Mouse (Mus musculus): ENCODE results near the gene Mepe. TPM values are rescaled to one million over a fixed set of nuclear protein-coding genes. Genes with fewer than 3 reads are reported as not detected.
A peak's percentile ranks its signal among the peaks of the same experiment; 100 is the strongest.

Gene Mepe
- total RNA-seq (2021) = not detected
- long read RNA-seq = 0 reads

DNA sequence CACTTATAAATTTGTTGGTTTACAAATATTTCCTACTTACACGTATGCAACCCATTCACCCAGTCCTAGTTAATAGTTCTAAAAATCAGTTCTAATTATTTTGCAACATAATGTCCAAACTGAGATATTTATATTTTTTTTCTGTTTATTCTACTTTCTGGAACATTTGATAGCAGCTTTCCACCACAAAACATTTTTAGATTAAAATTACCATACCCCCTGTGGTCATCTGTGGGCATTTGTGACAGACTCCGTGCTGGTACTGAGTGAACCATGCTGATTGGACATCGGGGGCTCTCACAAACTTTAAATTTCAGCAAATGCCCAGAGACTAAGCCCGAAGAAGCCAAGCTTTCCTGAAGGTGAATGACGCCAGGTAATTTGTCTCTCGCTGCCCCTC is at the start of gene Mepe:
Gene Mepe, plus strand, starts transcription at position 301 of the 400 bp plus-strand sequence.
- no peak for DNase-seq (ENCODE audit: low spot score in 2 of 2)

DNA sequence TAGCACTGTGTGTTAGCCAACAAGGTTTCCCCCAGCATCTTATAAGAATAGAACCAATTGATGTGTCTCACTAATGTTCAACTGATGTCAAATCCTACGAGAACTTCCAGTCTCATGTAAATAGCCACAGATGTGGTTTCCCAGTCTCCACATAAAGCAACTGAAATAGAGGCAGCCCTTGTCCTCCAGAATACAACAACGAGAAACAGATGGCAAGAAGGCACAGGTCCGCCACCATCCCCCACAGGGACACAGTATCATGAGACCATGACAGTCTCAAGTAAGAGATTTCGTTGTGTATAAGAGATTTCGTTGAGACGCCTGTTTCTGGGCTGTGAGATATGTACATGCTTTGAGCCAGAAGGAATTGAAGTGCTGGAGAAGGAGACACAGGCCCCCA is 30.9 kb upstream of the Mepe start:
- no peak for DNase-seq (ENCODE audit: low spot score in 2 of 2)

DNA sequence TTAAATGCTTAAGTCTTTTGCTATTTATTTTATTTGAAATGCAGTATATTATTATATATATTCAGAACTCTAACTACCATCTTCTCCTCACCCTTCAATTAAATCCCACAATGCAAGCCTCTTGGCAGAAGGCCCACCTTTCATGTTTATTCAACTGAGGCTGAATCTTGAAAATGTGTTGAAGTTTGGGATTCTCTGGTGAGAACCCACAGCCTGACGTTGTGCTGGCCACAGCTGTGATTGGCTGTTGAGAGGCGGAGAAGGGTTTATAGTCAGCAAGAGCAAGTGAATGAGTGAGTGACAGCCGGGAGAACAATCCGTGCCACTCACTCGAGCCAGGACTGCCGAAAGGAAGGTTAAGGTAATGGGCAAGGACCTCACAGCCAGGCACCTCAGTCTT is 26.1 kb upstream of the Mepe start, which contains the start of gene Ibsp:
Gene Ibsp, plus strand, starts transcription at position 178 of the 400 bp plus-strand sequence.
- DNase-seq (ENCODE audit: low spot score in 2 of 2) = peak in 1 of 2 experiments; percentile 5

DNA sequence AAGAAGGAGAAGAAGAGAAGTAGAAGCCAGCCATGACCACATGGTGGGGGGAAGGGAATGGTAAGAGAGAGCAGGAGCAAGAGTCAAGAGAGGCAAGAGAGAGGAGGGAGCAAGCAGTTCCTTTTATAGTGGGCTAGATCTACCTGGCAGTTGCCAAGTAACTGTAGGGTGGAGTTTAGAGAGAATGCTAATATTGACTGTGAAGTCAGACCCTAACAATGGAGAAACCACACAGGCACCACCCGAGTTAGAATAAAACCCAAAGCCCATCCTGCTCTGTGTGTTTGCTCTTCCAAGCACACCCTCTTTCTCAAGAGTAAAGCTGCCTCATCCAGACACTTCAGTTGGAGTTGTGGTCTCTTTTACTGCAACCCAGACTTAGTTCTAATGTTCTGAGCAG is 11.1 kb upstream of the Mepe start:
- DNase-seq (ENCODE audit: low spot score in 2 of 2) = no peak

DNA sequence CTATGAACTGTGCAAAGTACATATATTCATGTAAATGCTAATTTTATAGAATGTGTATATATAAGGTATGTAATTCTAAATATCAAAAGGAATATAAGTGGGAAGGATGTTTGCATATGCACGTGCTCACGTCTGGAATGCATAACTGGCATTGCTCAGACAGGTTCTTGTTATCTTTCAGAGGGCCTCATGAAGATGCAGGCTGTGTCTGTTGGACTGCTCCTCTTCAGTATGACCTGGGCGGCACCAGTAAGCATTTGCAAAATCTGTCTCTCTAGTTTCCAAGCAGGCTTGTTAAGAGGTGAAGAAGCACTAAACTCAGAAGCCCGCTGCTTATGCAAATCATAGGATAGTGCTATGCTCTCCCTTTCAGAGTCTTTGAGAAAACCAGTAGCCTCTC is 1.8 kb downstream of the Mepe start:
- no peak for DNase-seq (ENCODE audit: low spot score in 2 of 2)

DNA sequence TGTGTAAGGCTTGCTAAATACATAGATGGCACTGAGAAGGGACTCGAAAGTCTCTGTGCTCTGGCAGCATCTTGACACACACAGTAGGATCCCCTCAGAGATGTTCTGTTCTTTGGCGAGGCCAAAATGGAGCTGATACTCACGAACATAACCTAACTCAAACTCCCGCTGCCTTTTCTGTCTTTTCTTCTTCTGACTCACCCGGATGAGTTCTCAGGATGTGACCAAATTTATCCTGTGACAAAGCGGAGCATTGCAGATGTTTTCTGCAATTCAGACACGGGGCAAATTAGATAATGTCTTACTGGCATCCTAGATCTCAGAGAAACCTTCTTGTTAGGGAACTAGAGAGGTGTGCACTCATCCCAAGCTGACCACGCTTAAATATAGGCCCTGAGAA is 2.3 kb downstream of the Mepe start:
- no peak for DNase-seq (ENCODE audit: low spot score in 2 of 2)

DNA sequence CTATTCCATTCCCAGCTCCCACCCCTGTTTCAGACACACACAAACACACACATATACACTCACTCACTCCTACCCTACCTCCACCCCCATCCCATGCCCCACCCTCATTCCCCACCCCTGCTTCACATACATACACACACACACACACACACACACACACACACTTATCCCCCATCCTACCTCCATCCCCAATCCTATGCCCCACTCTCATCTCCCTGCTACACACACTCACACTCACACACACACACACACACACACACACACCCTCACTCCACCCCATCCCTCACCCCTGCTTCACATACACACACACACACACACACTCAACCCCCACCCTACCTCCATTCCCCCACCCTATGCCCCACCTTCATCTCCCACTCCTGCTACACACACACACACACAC is 2.7 kb downstream of the Mepe start:
- no peak for DNase-seq (ENCODE audit: low spot score in 2 of 2)

DNA sequence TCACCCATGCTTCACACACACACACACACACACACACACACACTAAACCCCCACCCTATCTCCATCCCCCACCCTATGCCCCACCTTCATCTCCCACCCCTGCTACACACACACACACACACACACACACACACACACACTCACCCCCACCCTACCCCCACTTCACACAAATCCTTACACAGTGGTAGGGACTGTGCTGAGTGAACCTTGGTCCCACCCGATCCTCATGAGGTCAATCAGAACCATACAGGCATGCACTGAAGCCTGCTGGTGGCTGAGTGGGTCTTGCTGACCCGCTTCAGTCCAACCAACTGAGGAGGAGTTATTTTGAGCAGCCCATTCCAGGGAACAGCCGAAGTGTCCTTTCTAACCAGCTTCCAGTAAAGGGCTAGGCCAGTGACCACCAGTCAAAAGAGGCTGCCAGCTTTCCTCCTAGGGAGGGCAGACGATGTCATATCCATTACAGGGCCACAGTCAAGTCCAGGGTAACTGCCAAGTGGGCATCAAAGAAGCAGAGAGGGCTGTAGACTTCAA is 3.3 kb downstream of the Mepe start:
- no peak for DNase-seq (ENCODE audit: low spot score in 2 of 2)

DNA sequence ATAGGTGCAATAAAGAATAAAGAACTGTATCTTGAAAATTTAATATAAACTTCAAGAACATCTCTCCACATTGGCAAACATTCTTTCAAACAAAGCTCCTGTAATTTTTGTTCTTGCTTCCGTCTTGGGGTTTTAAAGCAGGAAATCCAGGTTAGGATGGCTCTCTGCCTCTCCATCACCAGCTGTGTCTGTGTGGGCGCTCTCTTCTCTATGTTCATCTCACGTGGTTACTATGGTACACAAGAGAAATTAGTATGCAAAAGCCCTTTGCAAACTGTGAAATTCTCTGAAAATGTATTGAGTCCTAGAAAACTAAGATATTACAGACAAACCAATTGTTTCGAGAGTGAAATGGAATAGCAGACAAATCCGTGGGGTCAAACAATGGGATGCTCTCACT is 4.3 kb downstream of the Mepe start:
- DNase-seq (ENCODE audit: low spot score in 2 of 2) = no peak

DNA sequence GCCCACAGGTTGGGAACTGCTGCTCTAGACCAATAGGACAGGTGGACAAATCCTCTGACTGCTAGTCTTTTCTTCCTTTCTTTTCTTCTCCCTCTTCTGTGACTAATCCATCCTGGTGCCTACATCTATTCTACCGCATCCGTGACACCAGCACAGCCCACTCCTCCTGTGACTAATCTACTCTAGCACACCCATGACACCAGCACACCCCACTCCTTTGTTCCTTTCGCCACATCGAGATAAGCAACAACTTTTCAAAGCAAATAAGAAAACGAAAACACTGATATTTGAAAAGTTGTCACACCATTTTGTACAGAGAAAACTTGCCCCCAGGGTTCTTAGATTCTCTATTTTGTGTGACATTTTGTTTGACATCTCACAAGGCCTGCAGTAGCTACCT is 5.0 kb downstream of the Mepe start:
- DNase-seq (ENCODE audit: low spot score in 2 of 2) = no peak

DNA sequence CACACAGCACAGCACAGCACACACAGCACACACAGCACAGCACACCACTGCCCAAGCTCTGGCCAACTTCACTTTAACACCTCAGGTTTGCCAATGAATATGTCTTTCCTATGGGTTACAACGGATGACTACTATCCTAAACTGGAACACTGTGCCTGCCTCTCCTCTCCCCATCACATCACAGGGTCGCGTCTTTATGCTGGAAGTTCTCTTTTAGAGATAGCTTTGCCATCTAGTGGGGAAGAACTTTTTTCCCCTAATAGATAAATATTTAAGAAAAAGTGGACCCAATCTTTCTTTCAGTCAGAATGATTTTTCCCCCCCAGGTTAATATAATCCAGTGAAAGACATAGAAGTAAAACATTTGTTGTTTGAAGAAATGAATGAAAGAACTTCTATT is 7.2 kb downstream of the Mepe start:
- DNase-seq (ENCODE audit: low spot score in 2 of 2) = no peak

DNA sequence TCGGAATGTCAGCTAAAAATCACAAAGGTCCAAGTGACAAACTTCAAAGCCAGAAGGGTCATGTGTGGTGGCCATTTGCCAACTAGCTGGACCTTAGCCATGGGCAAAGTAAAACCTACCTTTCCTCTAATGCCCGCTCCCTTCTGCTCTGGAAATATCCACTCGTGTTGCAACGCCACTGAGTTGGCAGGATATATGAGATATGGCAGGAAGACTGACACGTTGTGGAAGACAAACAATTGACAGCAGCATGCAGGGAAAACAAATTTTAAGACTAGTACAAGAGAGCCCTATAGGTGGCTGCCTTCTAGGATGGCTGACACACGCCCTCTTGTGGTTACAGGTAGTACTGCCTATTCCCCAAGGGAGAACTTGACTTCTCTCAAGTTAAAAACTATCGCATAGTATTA is 8.1 kb downstream of the Mepe start:
- DNase-seq (ENCODE audit: low spot score in 2 of 2) = peak in 1 of 2 experiments; percentile 78

DNA sequence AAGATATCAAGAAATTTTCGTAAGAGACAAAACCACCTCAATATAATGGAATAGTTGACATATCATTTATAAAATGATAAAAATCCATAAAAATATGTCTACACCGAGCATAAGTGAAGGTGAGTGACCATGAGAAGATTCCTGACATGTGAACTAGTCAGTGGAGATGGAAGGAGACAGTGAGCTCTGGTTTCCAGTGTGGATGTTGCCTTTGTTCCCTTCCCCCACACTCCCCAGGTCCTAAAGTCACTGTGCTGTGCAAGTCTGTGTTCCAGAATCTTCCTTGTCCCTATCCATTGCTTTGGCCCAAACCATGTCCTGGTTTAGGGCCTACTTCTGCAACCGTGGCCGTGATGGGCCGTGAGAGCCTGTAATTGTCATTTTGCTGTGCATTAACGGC is 8.5 kb downstream of the Mepe start:
- no peak for DNase-seq (ENCODE audit: low spot score in 2 of 2)

DNA sequence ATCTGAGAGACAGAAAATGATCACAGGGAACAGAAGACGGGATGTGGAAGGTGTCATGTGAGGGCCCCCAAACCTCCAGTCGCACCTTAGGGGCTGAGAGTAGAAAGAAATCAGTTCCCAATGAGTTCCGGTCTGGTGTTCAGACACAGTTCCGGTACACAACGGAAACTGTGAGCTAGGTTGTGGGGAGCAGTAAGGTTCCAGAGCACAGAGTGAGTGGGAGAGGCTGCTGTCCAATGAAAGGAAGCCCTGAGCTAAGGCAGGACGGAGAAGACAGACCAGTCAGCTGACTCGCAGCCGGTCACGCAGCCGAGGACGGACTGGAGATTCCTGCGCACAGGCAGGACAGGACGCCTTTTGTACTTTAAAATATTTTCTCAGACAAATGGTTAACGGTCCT is 9.4 kb downstream of the Mepe start:
- no peak for DNase-seq (ENCODE audit: low spot score in 2 of 2)

DNA sequence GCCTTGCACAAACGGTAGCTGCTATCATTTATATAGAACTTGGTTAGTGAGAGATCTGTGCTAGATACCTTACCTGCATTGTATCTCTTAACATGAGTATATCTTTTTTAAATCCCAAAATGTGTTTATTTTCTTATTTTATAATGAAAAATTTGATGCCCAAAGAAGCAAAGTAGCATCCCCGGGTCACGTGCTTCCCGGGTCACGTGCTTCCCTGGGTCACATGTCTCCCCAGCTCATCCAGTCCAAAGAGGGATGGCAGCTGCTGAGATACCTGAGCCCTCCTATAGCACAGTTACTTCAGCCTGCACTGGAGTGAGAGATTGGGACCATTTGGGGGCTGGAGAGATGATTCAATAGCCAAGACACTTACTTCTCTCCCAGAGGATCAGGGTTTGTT is 10.8 kb downstream of the Mepe start:
- no peak for DNase-seq (ENCODE audit: low spot score in 2 of 2)

DNA sequence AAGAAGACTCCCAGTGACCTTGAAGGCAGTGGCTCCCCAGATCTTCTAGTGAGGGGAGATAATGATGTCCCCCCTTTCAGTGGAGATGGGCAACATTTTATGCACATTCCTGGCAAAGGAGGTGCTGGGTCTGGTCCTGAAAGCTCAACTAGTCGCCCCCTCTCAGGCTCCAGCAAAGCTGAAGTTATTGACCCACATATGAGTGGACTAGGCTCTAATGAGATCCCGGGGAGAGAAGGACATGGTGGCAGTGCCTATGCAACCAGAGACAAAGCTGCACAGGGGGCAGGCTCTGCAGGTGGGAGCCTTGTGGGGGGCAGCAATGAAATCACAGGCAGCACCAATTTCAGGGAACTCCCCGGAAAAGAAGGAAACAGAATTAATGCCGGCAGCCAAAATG is 12.4 kb downstream of the Mepe start:
- DNase-seq (ENCODE audit: low spot score in 2 of 2) = no peak

DNA sequence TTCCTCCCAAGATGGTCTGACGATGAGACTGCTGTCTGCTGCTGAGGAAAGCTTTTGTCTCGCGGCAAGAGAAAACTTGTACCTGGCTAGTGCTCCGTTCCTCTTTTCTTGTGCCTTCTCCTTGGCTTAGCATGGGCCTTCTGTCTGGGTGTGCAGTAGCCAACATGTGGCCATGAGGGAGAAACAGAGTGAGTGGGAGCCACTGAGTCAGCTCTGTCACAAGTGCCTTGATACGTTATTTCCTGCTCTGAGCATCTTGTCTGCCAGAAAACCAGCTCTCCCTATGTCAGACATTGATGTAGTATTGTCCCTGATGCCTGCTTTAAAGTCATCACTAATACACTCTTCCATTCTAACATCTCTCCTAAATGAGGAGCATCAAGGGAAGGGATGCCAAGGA is 13.9 kb downstream of the Mepe start:
- DNase-seq (ENCODE audit: low spot score in 2 of 2) = no peak

DNA sequence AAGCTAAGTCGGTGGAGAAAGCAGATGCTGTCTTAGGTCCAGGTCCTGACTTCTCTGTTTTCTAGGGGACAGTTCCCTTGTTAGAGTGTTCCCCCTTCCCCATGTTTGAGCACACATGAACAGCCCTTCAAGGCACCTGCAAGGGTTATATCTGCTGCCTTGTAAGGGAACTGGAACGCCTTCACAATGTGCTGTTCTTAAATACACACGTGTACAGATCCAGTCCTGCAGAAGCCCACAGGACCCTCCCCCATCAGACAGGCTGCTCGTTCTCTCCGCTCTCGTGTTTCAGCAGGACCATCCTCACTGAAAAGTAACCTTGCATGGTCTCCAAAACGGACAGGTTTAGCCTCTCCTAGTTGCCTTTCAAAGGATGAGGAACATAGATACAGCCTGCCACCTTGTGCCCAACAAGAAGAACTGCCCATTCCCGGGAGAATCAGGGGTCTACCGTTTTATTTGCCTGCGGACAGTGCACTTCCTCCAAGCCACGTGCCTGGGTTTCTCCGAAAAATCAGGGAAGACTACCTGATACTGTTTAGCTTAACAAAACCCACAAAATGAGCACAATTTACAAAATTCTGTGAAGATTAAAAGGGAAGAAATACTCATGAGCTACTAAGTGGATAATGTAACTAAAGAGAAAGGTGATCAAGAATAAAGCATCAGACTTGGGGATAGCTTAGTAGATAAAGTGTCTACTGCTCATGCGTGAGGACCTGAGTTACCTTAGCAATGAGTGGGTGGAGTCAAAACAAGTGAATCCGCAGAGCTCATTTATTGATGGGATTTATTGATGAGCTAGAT is 14.8 kb downstream of the Mepe start:
- DNase-seq (ENCODE audit: low spot score in 2 of 2) = peak in 1 of 2 experiments; percentile 48

DNA sequence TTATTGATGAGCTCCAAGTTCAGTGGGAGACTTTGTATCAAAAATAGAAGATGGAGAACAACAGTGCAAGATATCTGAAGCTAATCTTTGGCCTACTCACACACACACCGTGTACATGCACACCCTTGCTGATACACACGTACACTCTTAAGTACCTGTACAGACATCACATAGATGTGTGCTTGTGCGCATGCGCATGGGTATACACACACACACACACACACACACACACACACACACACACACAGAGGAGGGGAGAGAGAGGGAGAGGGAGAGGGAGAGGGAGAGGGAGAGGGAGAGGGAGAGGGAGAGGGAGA is 15.3 kb downstream of the Mepe start:
- DNase-seq (ENCODE audit: low spot score in 2 of 2) = no peak

DNA sequence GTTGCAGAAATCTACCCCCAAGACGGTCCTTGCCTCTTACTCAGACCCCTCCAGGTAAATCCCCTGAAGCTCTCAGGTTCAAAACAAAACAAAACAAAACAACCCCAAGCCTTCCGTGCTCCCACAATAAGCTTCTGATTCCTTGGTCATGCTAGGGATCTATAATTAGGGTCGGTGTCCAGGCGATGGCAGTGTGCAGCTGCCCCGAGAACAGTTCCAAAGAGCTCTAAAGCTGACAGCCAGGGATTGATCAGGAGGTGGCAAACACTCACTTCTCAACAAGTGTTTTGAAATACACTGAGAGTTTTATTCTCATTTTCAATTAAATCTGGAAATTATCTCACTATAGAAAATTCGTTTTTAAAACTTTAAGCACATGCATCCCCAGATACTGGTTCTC is 17.8 kb downstream of the Mepe start:
- DNase-seq (ENCODE audit: low spot score in 2 of 2) = no peak

DNA sequence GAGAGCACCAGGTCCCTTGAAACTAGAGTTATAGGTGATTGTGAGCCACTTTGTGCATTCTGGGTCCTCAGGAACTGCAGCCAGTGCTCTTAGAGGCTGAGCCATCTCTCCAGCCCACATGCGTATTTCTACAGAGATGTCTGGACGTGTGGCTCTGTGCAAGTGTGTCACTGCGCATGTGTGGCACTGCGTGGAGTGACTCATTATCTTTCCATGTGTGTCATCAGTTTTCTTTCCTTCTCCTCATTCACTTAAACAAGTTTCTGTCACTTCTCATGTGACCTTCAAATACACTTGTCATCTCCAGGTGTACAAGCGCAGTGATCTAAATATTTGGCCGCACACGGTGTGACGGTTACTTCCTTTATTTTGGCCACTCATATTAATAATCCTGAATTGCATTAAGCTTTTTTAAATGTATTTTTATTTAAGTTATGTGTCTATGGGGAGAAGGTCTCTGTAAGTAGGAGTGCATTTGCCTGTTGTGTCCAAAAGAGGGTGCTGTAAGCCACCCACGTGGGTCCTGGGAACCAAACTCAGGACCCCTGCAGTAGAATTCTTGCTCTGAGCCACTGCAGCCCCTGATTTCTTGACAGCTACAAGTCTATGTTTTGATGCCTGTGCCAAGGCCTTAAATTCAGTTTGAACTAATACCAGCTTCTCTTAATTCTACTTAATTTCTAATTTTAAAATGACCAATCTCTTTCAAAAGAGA is 19.6 kb downstream of the Mepe start:
- no peak for DNase-seq (ENCODE audit: low spot score in 2 of 2)

DNA sequence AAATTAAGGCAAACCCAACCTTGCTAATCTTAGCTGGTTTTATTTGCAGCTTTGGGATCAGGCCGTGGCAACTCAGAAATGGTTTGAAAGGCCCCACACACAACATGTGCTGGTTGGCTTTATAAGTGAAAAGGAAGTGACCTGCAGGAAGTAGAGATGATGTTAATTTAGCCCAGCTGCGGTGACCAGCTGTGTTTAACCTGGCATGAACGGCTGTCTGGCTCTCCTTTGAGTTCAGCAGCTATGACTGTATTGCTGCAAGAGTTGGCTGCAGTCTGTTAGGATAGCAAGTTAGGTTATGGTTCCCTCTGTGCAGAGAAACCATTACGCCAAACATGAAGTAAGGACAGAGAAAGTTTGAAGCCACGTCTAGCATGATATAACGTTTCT is 20.1 kb downstream of the Mepe start:
- no peak for DNase-seq (ENCODE audit: low spot score in 2 of 2)

DNA sequence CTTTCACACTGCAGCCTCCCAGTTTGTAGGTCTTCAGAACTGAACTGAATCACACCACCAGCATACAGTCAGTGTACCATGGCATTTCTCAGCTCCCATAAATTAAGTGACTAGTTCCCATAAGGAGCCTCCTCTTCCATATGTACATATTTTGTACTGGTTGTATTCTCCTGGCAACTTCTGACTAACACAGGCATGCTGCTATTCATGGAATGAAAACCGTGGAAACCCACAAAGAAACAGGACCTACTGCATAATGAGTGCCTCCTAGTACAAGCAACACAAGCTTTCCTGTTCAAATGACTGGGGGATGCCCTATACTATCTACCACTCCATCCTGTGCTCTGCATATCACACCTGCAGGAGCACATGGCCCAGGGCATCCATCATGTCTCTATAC is 25.9 kb downstream of the Mepe start:
- DNase-seq (ENCODE audit: low spot score in 2 of 2) = no peak
